Mouse (Mus musculus) liver, postnatal 0 days (tissue): ENCODE data around the gene Sdk2.

Experiments
- CTCF ChIP-seq: sonication (generic); IDR thresholded peaks from 2 replicates; pipeline ENCODE4 v1.5.1; 2016; ENCODE audit warnings: antibody characterized with exemption, low read depth
- EP300 ChIP-seq: IDR thresholded peaks from 2 replicates; pipeline ENCODE4 v1.6.1; 2016; ENCODE audit warnings: antibody characterized with exemption, low read depth, mild to moderate bottlenecking

- TF ChIP-seq CTCF (no peak), EP300 (no peak)
Observed at GRCm38 (mm10) chr11:113739213-113739612, 327.6 kb downstream of the Sdk2 start.
